Mouse (Mus musculus): ENCODE data around the gene Afdn.
"Not testable (repeated sequence)": the region's sequence is repeated elsewhere in the genome, so short reads cannot be mapped to it uniquely, and the experiment has no call there.

Afdn gene

GRCm38 (mm10) chr17:13738916-13739315 is 21.4 kb upstream of the Afdn start:
- no peak for DNase-seq (ENCODE audit: low spot score in 2 of 2)

- DNase-seq (ENCODE audit: low spot score in 2 of 2) = no peak
These were observed 20.4 kb upstream of the Afdn start for GRCm38 (mm10) chr17:13739981-13740380.

- DNase-seq (ENCODE audit: low spot score in 2 of 2) = no peak
These were observed 19.5 kb upstream of the Afdn start for GRCm38 (mm10) chr17:13740796-13741195.

- no peak for DNase-seq (ENCODE audit: low spot score in 2 of 2)
These were observed 18.7 kb upstream of the Afdn start for GRCm38 (mm10) chr17:13741611-13742010.

- DNase-seq (ENCODE audit: low spot score in 2 of 2) = no peak
These were observed 18.0 kb upstream of the Afdn start for GRCm38 (mm10) chr17:13742334-13742733.

GRCm38 (mm10) chr17:13742941-13743708 is 17.2 kb upstream of the Afdn start:
- no peak for DNase-seq (ENCODE audit: low spot score in 2 of 2)

- no peak for DNase-seq (ENCODE audit: low spot score in 2 of 2)
These were observed 16.6 kb upstream of the Afdn start for GRCm38 (mm10) chr17:13743709-13744079.

- no peak for DNase-seq (ENCODE audit: low spot score in 2 of 2)
These were observed 16.1 kb upstream of the Afdn start for GRCm38 (mm10) chr17:13744219-13744618.

GRCm38 (mm10) chr17:13744824-13745223 is 15.5 kb upstream of the Afdn start:
- DNase-seq (ENCODE audit: low spot score in 2 of 2) = no peak

- no peak for DNase-seq (ENCODE audit: low spot score in 2 of 2)
These were observed 15.0 kb upstream of the Afdn start for GRCm38 (mm10) chr17:13745373-13745772.

- no peak for DNase-seq (ENCODE audit: low spot score in 2 of 2)
These were observed 14.0 kb upstream of the Afdn start for GRCm38 (mm10) chr17:13746330-13746729.

GRCm38 (mm10) chr17:13747681-13748080 is 12.7 kb upstream of the Afdn start:
- DNase-seq (ENCODE audit: low spot score in 2 of 2) = no peak

- DNase-seq (ENCODE audit: low spot score in 2 of 2) = no peak
These were observed 11.3 kb upstream of the Afdn start for GRCm38 (mm10) chr17:13749027-13749426.

GRCm38 (mm10) chr17:13753918-13754317 is 6.4 kb upstream of the Afdn start:
- DNase-seq (ENCODE audit: low spot score in 2 of 2) = no peak

GRCm38 (mm10) chr17:13754940-13755339 is 5.4 kb upstream of the Afdn start:
- no peak for DNase-seq (ENCODE audit: low spot score in 2 of 2)

GRCm38 (mm10) chr17:13758586-13758985 is 1.8 kb upstream of the Afdn start:
- DNase-seq (ENCODE audit: low spot score in 2 of 2) = no peak

- no peak for DNase-seq (ENCODE audit: low spot score in 2 of 2)
These were observed 1.0 kb upstream of the Afdn start for GRCm38 (mm10) chr17:13759156-13759852.

- no peak for DNase-seq (ENCODE audit: low spot score in 2 of 2)
These were observed 388 bp downstream of the Afdn start for GRCm38 (mm10) chr17:13760675-13761178.

- DNase-seq (ENCODE audit: low spot score in 2 of 2) = no peak
These were observed 1.0 kb downstream of the Afdn start, which contains the start of gene Tcte2 for GRCm38 (mm10) chr17:13761179-13761913. TSS of gene Tcte2 (minus strand) at chr17:13761825.

- DNase-seq (ENCODE audit: low spot score in 2 of 2) = no peak
These were observed 3.5 kb downstream of the Afdn start for GRCm38 (mm10) chr17:13763819-13764218.

GRCm38 (mm10) chr17:13764911-13765310 is 4.6 kb downstream of the Afdn start:
- DNase-seq (ENCODE audit: low spot score in 2 of 2) = not testable (repeated sequence)

GRCm38 (mm10) chr17:13768531-13768930 is 8.2 kb downstream of the Afdn start:
- no peak for DNase-seq (ENCODE audit: low spot score in 2 of 2)

Data from spleen, postnatal 10 days (tissue).